Mouse (Mus musculus): Measurements from ENCODE around the gene Stk11.

DNA sequence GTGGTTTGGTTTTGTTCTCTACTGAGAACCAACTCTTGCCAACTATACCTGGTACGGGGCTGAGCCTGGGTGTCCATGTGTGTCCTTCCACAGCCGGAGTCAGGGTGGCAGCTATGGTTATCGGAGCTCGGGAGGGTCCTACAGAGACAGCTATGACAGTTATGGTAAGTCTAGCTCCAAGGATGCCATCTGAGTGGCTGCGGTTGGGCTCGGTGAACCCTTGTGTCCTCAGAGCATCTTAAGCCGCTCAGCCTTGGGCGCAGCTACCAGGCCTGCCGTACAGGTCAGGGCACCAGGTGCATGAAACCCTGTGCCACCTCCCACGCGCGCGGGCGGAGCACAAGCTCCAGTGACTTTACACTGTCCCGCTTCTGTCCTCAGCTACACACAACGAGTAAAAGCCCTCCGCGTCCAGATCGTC is 55.0 kb downstream of the Stk11 start:
- no peak for TF ChIP-seq POLR2A (IDR thresholded peaks at IDR 0.05; ENCODE audit: borderline replicate concordance, low read depth, low read length)
- no peak for TF ChIP-seq CTCF (IDR thresholded peaks at IDR 0.05; ENCODE audit: low read depth, low read length)

All from bone marrow macrophage, adult 2 months (primary cell).